Mouse (Mus musculus): ENCODE measurements around the gene Riox1.

GRCm38 (mm10) chr12:84000418-84000817 is 50.0 kb downstream of the Riox1 start:
- TF ChIP-seq POLR2A (IDR thresholded peaks at IDR 0.05; ENCODE audit: insufficient read depth, low read length) (no peak), EP300 (IDR thresholded peaks at IDR 0.05; ENCODE audit: insufficient read depth, low read depth, low read length) (no peak)
